ENCODE assay signal across 13 mouse cellular contexts in the genomic region with DNA sequence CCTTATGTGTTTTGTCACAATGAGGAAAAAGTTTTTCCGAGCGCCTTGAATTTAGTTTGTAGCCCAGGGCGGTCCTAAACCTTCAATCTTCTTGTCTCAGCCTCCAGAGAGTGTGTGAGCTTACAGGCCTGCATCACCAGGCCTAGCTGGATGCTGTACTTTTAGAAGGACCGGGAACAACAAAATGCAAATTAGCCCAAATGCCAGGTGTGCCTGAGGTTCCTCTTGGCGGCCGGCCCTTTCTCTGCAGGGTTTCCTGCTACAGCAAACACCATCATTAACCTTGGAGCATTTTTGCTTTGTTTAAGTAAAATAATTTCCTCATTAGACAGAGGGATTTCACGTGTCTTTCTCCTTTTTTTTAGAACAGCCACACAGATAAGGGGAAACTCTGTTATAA. TPM values are rescaled to one million over a fixed set of nuclear protein-coding genes. Genes with fewer than 3 reads are reported as not detected.
DNase-seq lines count a peak whose midpoint lies in the region; ATAC-seq lines count a peak whose summit lies in the region.
"Had no signal": no experiment of that assay in that cellular context is flagged by ENCODE, and none has a peak within 500 bp of the region (broad histone marks: within the 10 kb centered on the region; RNA-seq: fewer than 3 reads in every experiment).

No protein-coding gene starts in this region.

- H3K36me3 ChIP-seq in limb, embryonic 15.5 days, result no peaks in the 10 kb centered on the region
- H3K36me3 ChIP-seq: G1E; hindbrain, embryonic 15.5 days; liver, embryonic 15.5 days; neural tube, embryonic 12.5 days had no signal

- no peaks in the 10 kb centered on the region for H3K9me3 ChIP-seq in limb, embryonic 15.5 days
- H3K9me3 ChIP-seq: hindbrain, embryonic 15.5 days; liver, embryonic 15.5 days; neural tube, embryonic 12.5 days had no signal

- peak; percentile 50 for DNase-seq in kidney, adult 18-20 months
- DNase-seq in kidney, postnatal 4 days, result no peak
- DNase-seq in ES-CJ7 (ENCODE audit: low read depth, low spot score), result peak; percentile 45
- no peak for DNase-seq in thymus, postnatal 14 days
- DNase-seq in urinary bladder, adult 18-20 months (ENCODE audit: low spot score in 2 of 2), result no peak
- DNase-seq: midbrain, embryonic 14.5 days had no signal

- 40% methylated on average over 7 of the region's 7 CpGs for WGBS in limb, embryonic 15.5 days

- H3K27me3 ChIP-seq in limb, embryonic 15.5 days, result no peaks in the 10 kb centered on the region
- H3K27me3 ChIP-seq: hindbrain, embryonic 15.5 days; liver, embryonic 15.5 days; neural tube, embryonic 12.5 days had no signal

- H3K4me3 ChIP-seq in brown adipose tissue, adult 24 weeks (ENCODE audit: insufficient read depth, low read depth, low read length), result no peak overlapping the region
- no peak overlapping the region for H3K4me3 ChIP-seq in limb, embryonic 15.5 days
- H3K4me3 ChIP-seq: hindbrain, embryonic 15.5 days; liver, embryonic 15.5 days; neural tube, embryonic 12.5 days had no signal

- no peak overlapping the region for H3K9ac ChIP-seq in limb, embryonic 15.5 days
- H3K9ac ChIP-seq: hindbrain, embryonic 15.5 days; liver, embryonic 15.5 days; neural tube, embryonic 12.5 days had no signal

- H3K4me1 ChIP-seq in brown adipose tissue, adult 24 weeks (ENCODE audit: control insufficient read depth, insufficient read depth, insufficient read length, low read length), result peaks cover 56% of the 10 kb centered on the region
- H3K4me1 ChIP-seq in limb, embryonic 15.5 days, result peaks cover 52% of the 10 kb centered on the region
- H3K4me1 ChIP-seq: hindbrain, embryonic 15.5 days; neural tube, embryonic 12.5 days had no signal

- no peak for ATAC-seq in limb, embryonic 15.5 days (ENCODE audit: insufficient number of reproducible peaks, low FRiP score, low TSS enrichment, low read depth)
- no peak for ATAC-seq in megakaryocyte, adult 5-6 weeks (ENCODE audit: poor library complexity, severe bottlenecking)

- H3K4me2 ChIP-seq in limb, embryonic 15.5 days, result no peak overlapping the region
- H3K4me2 ChIP-seq: hindbrain, embryonic 15.5 days; liver, embryonic 15.5 days; neural tube, embryonic 12.5 days had no signal

- peak overlapping the region; percentile 91 for H3K27ac ChIP-seq in brown adipose tissue, adult 24 weeks (replicated peaks; ENCODE audit: low read depth, low read length)
- H3K27ac ChIP-seq in limb, embryonic 15.5 days, result peak overlapping the region; percentile 77
- H3K27ac ChIP-seq: hindbrain, embryonic 15.5 days; liver, embryonic 15.5 days; neural tube, embryonic 12.5 days had no signal

RNA-seq across cellular contexts. Expression of gene Igfbp7, which starts 39.6 kb away (rescaled TPM):
- 85.5 and 137 TPM in 2 replicates for polyA plus RNA-seq in brown adipose tissue, adult 24 weeks (2012; ENCODE audit: insufficient read depth, insufficient read length, missing spikeins)
- polyA plus RNA-seq in limb, embryonic 15.5 days (2015; fragmentation: Nextera tagmentation; extraction: Ambion mirVana), result 138 and 151 TPM in 2 replicates
- 3.6 and 4.5 TPM in 2 replicates for total RNA-seq in megakaryocyte, adult 5-6 weeks (2015)
- 2.6 and 4.1 TPM in 2 replicates for total RNA-seq in megakaryocyte, adult 5-6 weeks (2017)
- total RNA-seq: G1E had no signal
- polyA plus RNA-seq: G1E had no signal

RNA-seq across cellular contexts. Expression of gene Polr2b, which starts 58.2 kb away (rescaled TPM):
- polyA plus RNA-seq in brown adipose tissue, adult 24 weeks (2012; ENCODE audit: insufficient read depth, insufficient read length, missing spikeins), result 25.0 and 43.6 TPM in 2 replicates
- polyA plus RNA-seq in limb, embryonic 15.5 days (2015; fragmentation: Nextera tagmentation; extraction: Ambion mirVana), result 50.8 and 54.8 TPM in 2 replicates
- 60.9 and 79.2 TPM in 2 replicates for total RNA-seq in megakaryocyte, adult 5-6 weeks (2015)
- 100 and 101 TPM in 2 replicates for total RNA-seq in megakaryocyte, adult 5-6 weeks (2017)

RNA-seq across cellular contexts. Expression of gene Noa1, which starts 58.3 kb away (rescaled TPM):
- polyA plus RNA-seq in brown adipose tissue, adult 24 weeks (2012; ENCODE audit: insufficient read depth, insufficient read length, missing spikeins), result 22.2 and 29.5 TPM in 2 replicates
- polyA plus RNA-seq in limb, embryonic 15.5 days (2015; fragmentation: Nextera tagmentation; extraction: Ambion mirVana), result 29.4 TPM in 2 replicates
- 18.0 and 24.7 TPM in 2 replicates for total RNA-seq in megakaryocyte, adult 5-6 weeks (2015)
- total RNA-seq in megakaryocyte, adult 5-6 weeks (2017), result 10.2 and 15.8 TPM in 2 replicates

Comparison
In these comparisons a context has a peak if more than half of its experiments do, and no peak if none do; other contexts are left out.
1. DNase-seq: peak in kidney, adult 18-20 months (single experiment) and ES-CJ7 (single experiment); none in kidney, postnatal 4 days (0 of 2), thymus, postnatal 14 days (single experiment) and urinary bladder, adult 18-20 months (0 of 2).